Mouse (Mus musculus): ENCODE results near the gene Tor2a.

Gene Tor2a

DNA sequence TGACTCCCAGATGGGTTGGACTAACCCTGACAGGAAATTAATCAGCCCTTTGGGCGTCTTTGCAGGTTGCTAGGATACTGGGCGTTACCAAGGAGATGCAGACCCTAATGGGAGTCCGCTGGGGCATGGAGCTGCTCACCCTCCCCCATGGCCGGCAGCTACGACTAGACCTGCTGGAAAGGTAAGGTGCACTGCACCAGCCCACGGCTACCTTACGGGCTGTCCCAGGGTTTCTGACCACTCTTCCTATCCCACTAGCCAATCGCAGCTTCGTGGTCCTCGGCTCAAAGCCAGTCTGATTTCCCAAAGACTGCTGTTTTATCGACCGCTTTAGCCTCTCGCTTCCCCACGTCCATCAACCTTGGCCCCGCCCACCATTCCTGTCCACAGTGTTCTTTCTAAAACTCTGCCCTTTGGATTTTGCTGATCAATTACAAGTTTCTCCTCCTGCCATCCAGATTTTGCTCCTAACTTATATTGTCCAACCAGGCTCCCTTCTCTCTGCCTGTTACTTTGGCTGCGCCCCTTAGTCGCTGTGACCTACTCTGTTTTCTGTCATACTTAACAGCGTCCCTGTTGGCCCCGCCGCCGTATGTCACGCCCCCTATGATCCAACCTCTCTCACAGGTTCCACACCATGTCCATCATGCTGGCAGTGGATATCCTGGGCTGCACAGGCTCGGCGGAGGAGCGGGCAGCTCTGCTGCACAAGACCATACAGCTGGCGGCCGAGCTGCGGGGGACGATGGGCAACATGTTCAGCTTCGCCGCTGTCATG, 6.0 kb upstream of the Tor2a start:
- in situ Hi-C loops (cut with MboI; ENCODE audit: low pct_unique_long_range_greater_than_20kb in 1 of 2, low sequenced_read_pairs in 2 of 2, unreplicated experiment in 1 of 2), result no loop called here

DNA sequence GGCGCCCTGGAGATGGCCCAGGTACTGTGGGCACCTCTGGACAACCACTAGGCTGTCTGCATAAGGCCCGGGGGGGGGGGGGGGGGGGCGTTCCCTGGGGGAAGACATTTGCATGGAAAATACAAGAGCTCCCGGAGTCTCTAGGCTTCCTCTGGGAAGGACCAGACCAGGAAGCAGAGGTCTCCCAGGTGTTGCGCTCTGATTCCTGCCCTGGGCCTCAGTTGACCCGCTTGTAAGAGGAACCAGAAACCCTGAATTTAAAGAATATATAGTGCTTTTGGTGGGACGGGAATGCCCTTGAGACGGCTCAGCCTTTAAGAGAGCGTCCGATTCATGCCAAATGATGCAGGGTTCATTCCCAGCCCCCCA, 5.4 kb upstream of the Tor2a start:
- in situ Hi-C loops (cut with MboI; ENCODE audit: low pct_unique_long_range_greater_than_20kb in 1 of 2, low sequenced_read_pairs in 2 of 2, unreplicated experiment in 1 of 2), result no loop called here

- in situ Hi-C loops (cut with MboI; ENCODE audit: low pct_unique_long_range_greater_than_20kb in 1 of 2, low sequenced_read_pairs in 2 of 2, unreplicated experiment in 1 of 2), result no loop called here
Measured at GRCm38 (mm10) chr2:32752181-32752580, 4.9 kb upstream of the Tor2a start.

GRCm38 (mm10) chr2:32756674-32757055, 369 bp upstream of the Tor2a start:
- in situ Hi-C loops (cut with MboI; ENCODE audit: low pct_unique_long_range_greater_than_20kb in 1 of 2, low sequenced_read_pairs in 2 of 2, unreplicated experiment in 1 of 2), result loop anchor here (5.0 kb wide), 1 partner anchor 44 kb away; the partner anchor contains the start of gene Cdk9 (in 2 of the 2)

- in situ Hi-C loops (cut with MboI; ENCODE audit: low pct_unique_long_range_greater_than_20kb in 1 of 2, low sequenced_read_pairs in 2 of 2, unreplicated experiment in 1 of 2), result loop anchor here (5.0 kb wide), 1 partner anchor 46 kb away; the partner anchor contains the start of gene Cdk9 (in 2 of the 2)
Measured at GRCm38 (mm10) chr2:32758503-32758902, 1.5 kb downstream of the Tor2a start.

DNA sequence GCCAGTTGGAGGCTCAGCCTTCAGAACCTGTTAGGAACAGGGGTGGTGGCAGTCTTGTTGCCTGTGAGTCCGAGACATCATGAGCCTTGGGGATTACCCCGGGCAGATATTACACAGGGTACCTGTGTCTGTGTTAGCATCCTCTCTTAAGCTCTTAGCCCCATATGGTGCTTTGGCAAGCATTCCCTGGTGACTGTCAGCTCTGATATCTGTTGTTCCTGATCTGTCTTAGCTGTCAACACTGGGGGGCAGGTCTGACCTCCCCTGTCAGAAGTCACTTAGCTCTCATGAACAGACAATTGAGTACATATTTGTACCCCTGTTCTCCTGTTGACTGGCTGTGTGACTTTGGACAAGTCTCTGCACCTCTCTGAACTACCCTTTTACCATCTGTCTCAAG, 2.0 kb downstream of the Tor2a start:
- in situ Hi-C loops (cut with MboI; ENCODE audit: low pct_unique_long_range_greater_than_20kb in 1 of 2, low sequenced_read_pairs in 2 of 2, unreplicated experiment in 1 of 2), result loop anchor here (5.0 kb wide), 1 partner anchor 47 kb away; the partner anchor contains the start of gene Cdk9 (in 2 of the 2)

DNA sequence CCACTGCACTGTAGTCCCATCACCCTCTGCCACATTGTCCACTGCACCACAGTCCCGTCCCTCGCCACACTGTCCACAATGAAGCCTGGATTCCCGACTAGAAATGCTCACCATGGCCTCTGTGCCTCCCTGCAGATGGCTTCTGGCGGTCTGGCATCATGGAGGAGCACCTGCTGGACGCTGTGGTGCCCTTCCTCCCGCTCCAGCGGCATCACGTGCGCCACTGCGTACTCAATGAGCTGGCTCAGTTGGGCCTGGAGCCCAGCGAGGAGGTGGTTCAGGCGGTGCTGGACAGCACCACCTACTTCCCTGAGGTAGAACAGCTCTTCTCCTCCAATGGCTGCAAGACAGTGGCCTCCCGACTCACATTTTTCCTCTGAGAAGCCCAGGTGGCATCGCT, 4.3 kb downstream of the Tor2a start:
- in situ Hi-C loops (cut with MboI; ENCODE audit: low pct_unique_long_range_greater_than_20kb in 1 of 2, low sequenced_read_pairs in 2 of 2, unreplicated experiment in 1 of 2), result no loop called here

DNA sequence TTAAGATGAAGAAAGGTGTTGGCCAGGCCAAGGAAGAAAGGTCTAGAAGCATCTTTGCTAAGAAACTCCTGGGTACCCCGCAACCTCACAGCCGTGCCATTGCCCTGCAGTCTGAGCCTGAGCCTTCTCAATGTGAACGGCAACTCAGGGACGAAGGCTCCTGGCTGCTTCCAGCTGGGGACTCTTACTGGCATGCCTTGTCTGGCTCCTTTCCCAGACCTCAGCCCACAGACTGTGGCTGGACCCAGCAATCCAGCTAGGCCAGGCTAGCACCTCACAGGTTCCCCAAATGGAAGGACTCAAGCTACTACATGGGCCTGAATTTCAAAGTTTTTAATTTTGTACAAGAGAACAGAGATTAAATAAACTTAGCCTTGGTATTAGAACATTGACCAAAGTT, 4.8 kb downstream of the Tor2a start:
- in situ Hi-C loops (cut with MboI; ENCODE audit: low pct_unique_long_range_greater_than_20kb in 1 of 2, low sequenced_read_pairs in 2 of 2, unreplicated experiment in 1 of 2), result no loop called here

- in situ Hi-C loops (cut with MboI; ENCODE audit: low pct_unique_long_range_greater_than_20kb in 1 of 2, low sequenced_read_pairs in 2 of 2, unreplicated experiment in 1 of 2), result no loop called here
Measured at GRCm38 (mm10) chr2:32763353-32763752, 6.3 kb downstream of the Tor2a start.

DNA sequence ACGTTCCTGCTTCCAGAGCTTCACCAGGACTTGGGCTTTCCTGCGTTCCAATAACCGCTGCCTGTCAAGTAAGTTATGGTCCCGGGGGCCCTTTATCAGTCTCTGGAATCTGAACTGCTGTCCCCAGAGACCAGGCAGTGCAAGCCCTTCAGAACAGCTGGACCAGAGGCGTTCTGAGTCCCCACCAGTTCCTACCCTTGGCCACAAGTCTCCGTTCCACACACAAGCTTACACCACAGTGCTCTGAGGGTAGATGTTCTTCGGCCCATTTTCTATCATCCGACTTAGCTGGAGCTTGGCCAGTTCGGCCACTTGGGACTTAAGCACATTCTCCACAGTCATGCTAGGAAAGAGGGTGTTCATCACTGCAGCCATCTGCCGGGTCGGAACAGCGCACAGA, 10.2 kb downstream of the Tor2a start:
- in situ Hi-C loops (cut with MboI; ENCODE audit: low pct_unique_long_range_greater_than_20kb in 1 of 2, low sequenced_read_pairs in 2 of 2, unreplicated experiment in 1 of 2), result no loop called here

DNA sequence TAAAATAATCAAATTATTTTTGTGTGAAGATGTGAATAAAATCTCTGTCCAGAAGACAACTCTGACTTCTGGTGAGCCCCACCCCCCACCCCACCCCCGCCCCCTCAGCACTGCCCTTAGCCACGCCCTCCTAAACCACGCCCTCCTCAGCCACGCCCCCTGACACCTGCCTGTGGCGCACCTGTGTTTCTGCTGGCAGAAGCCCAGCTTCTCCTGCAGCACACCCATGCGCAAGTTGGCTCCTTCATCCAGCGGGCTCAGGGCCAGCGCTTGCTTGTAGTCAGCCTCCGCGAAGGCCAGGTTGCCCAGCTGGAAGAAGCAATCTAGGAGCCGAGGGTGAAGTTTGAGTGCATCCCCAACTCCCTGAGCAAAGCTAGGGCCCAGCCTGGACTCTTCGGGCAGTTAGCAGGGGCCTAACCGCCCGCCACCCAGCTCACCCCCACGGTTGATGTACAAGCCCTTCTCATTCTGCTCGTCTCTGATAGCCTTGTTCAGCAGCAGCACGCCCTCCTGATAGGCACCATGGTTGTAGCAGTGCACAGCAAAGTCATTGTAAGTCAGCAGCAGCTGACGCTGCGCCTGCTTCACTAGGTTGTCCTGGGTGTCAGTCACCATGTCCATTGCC, 11.7 kb downstream of the Tor2a start:
- in situ Hi-C loops (cut with MboI; ENCODE audit: low pct_unique_long_range_greater_than_20kb in 1 of 2, low sequenced_read_pairs in 2 of 2, unreplicated experiment in 1 of 2), result no loop called here

GRCm38 (mm10) chr2:32769327-32770085, 12.5 kb downstream of the Tor2a start:
- in situ Hi-C loops (cut with MboI; ENCODE audit: low pct_unique_long_range_greater_than_20kb in 1 of 2, low sequenced_read_pairs in 2 of 2, unreplicated experiment in 1 of 2), result no loop called here

DNA sequence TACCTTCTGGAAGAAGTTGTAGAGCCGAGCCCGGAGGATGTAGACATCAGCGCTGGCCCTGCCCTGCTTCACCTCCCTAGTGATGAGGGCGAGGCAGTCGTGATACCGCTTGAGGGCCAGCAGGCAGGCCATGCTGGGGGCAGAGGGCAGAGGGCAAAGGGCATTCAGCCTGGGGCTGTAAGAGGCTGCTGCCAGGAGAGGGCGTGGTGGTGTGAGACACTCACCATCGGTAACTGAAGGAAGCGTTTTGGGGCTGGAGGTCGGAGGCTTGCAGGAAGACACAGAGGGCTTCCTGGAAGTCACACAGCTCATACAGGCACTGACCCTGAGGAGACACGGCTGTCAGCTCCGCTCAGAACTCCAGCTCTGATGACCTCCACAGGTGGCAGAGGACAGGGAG, 14.9 kb downstream of the Tor2a start:
- in situ Hi-C loops (cut with MboI; ENCODE audit: low pct_unique_long_range_greater_than_20kb in 1 of 2, low sequenced_read_pairs in 2 of 2, unreplicated experiment in 1 of 2), result no loop called here

DNA sequence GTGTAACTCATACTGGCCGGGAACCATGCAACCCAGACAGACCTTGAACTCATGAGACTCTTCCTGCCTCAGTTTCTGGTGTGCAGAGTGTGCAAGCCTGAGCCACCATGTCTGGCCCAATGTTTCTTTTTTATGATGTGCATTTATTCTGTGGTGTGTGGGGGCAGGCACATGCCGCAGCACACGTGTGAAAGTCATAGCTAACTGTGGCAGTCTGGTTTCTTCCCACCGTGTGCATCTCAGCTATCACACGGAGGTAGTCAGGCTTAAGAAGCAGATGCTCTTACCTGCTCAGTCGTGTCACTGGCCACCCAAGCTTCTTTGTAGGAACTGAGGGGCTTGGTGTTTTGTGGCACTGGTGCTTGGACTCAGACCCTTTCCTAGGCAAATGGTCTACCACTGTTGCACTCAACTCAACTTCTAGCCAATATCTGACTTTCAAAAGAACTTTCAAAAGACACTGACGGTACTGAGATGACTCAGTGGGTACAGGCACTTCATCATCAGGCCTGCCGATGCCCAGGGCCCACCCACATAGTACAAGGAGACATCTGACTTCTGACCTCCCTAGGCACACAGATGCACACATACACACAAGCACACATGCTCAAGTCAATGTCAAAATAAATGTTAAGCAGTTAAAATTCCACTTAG, 15.7 kb downstream of the Tor2a start:
- in situ Hi-C loops (cut with MboI; ENCODE audit: low pct_unique_long_range_greater_than_20kb in 1 of 2, low sequenced_read_pairs in 2 of 2, unreplicated experiment in 1 of 2), result no loop called here

DNA sequence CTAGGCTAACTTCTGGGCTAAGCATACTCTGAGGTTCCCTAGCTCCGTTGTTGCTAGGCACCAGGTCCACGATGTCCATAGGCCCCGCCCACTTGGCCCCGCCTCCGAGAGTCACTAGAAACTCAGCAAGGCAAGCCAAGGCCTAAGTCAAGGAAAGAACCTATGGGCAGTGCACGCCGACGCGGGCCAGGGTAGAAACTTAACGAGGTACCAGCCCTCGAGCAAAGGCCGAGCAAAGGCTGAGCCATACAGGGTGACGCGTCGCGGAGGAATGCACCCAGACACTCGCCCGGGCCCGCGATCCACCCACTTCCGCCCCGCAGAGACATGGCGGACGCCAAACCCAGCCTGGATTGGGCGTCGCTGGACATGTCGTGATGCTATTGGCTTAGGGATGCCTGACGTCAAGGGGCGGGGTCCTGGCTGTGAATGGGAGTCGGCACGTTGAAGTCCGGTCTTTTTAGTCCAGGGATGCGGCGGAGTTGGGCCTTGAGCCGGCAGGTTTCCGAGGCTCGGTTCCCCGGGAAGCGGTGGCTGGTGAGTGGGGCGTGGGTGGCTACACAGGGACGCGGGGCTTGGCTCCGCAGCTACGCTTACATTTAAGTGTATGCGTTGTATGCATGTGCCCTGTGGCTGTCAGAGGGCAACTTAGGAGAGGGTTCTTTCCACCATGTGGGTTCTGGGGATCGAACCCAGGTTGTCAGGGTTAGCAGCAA, 18.5 kb downstream of the Tor2a start, which contains the start of the genes Ttc16 and Ptrh1:
Ttc16 (minus strand) TSS at position 275 of the 716 bp plus-strand sequence.
Ptrh1 (plus strand) TSS at position 428 of the 716 bp plus-strand sequence.
- in situ Hi-C loops (cut with MboI; ENCODE audit: low pct_unique_long_range_greater_than_20kb in 1 of 2, low sequenced_read_pairs in 2 of 2, unreplicated experiment in 1 of 2), result loop anchor here in 1 of 2 experiments (5.0 kb wide), 1 partner anchor 77 kb away; no protein-coding TSS in a partner anchor

GRCm38 (mm10) chr2:32776192-32776591, 19.2 kb downstream of the Tor2a start:
- in situ Hi-C loops (cut with MboI; ENCODE audit: low pct_unique_long_range_greater_than_20kb in 1 of 2, low sequenced_read_pairs in 2 of 2, unreplicated experiment in 1 of 2), result loop anchor here in 1 of 2 experiments (5.0 kb wide), 1 partner anchor 76 kb away; no protein-coding TSS in a partner anchor

DNA sequence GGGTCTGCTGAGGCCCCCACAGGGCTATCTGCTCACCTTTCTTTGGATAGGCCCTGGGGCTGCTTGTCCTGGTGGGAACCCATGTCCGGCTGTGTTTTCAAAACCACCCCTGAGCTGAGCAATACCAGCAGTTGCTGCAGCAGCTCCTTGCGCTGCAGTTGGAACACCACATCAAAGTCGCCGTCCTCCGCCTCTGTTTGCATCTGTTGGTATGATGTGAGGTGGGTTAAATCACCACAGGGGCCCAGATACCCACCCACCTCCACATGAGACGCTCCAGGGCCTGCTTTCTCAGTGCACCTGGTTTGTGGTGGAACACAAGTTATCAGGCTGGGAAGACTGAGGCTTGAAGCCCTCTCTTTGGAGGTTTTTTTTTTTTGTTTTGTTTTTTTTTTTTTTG, 21.0 kb downstream of the Tor2a start:
- in situ Hi-C loops (cut with MboI; ENCODE audit: low pct_unique_long_range_greater_than_20kb in 1 of 2, low sequenced_read_pairs in 2 of 2, unreplicated experiment in 1 of 2), result loop anchor here in 1 of 2 experiments (5.0 kb wide), 1 partner anchor 74 kb away; no protein-coding TSS in a partner anchor

GRCm38 (mm10) chr2:32779131-32779530, 22.1 kb downstream of the Tor2a start:
- in situ Hi-C loops (cut with MboI; ENCODE audit: low pct_unique_long_range_greater_than_20kb in 1 of 2, low sequenced_read_pairs in 2 of 2, unreplicated experiment in 1 of 2), result loop anchor here in 1 of 2 experiments (5.0 kb wide), 1 partner anchor 73 kb away; no protein-coding TSS in a partner anchor
